Mouse (Mus musculus) G1E (cell line): ENCODE data around the gene St7. TPM values are rescaled to one million over a fixed set of nuclear protein-coding genes. Genes with fewer than 3 reads are reported as not detected.

Source experiments
- ATAC-seq: 2 replicates; pipeline ENCODE4 v1.8.0; 2016; ENCODE audit warnings: mild to moderate bottlenecking; ENCODE audit not compliant: insufficient number of reproducible peaks, poor library complexity, low FRiP score, severe bottlenecking; ENCODE audit errors: extremely low read depth
- DNase-seq: peaks from one replicate; pipeline ENCODE4 v3.0.0; 2012; ENCODE audit warnings: low spot score
- H3K27me3 ChIP-seq: 2 replicates; pipeline ENCODE4 v1.6.1; 2012; ENCODE audit warnings: mild to moderate bottlenecking, low read length, inconsistent platforms; ENCODE audit not compliant: insufficient read depth
- H3K36me3 ChIP-seq: replicated peaks from 2 replicates; pipeline ENCODE3; 2012; ENCODE audit warnings: mild to moderate bottlenecking, inconsistent platforms
- H3K4me1 ChIP-seq: 2 replicates; pipeline ENCODE4 v1.6.1; 2012; ENCODE audit warnings: low read depth, low read length, inconsistent platforms, mixed read lengths; ENCODE audit not compliant: insufficient read depth
- H3K4me3 ChIP-seq: 2 replicates; pipeline ENCODE4 v1.5.1; 2012; ENCODE audit warnings: low read depth, mild to moderate bottlenecking, inconsistent platforms, low read length, moderate library complexity, mixed read lengths
- H3K9me3 ChIP-seq: replicated peaks from 2 replicates; pipeline ENCODE4 v1.6.1; 2012; ENCODE audit warnings: inconsistent platforms
- GATA1 ChIP-seq: IDR thresholded peaks from 2 replicates; pipeline ENCODE4 v1.6.1; 2012; ENCODE audit warnings: borderline replicate concordance, low read length, inconsistent platforms, mixed read lengths
- POLR2AphosphoS5 ChIP-seq: IDR thresholded peaks from 2 replicates; pipeline ENCODE4 v1.6.1; 2012; ENCODE audit warnings: low read depth, low read length, inconsistent platforms; ENCODE audit not compliant: insufficient replicate concordance
- TAL1 ChIP-seq: conservative IDR thresholded peaks from 2 replicates; pipeline ENCODE4 v1.6.1; 2012; ENCODE audit warnings: low read depth, low read length, inconsistent platforms, mixed read lengths
- polyA plus RNA-seq: library from polyadenylated mRNA; stranded (reverse); fragments of >175 nt; gene quantifications from 2 replicates; pipeline ENCODE4 v1.2.3, GENCODE M21; 2012
- total RNA-seq, 2 experiments: library from RNA; stranded (forward) in 1 of 2; stranded (reverse) in 1 of 2; fragments of 200-1000 nt in 1 of 2; fragments of >200 nt in 1 of 2; fragmentation: Nextera tagmentation in 1 of 2; gene quantifications; 2 replicates each; pipeline ENCODE4 v1.2.3; 2014 to 2017

St7 gene
- total and polyA plus RNA-seq, 3 experiments = 4.7 to 155 (median 84.7) TPM

- H3K9me3 ChIP-seq = no peaks in the 10 kb centered on the region
- ATAC-seq (no peak), DNase-seq (no peak)
- H3K4me1 ChIP-seq = no peaks in the 10 kb centered on the region
- H3K36me3 ChIP-seq = no peaks in the 10 kb centered on the region
- peaks cover 20% of the 10 kb centered on the region for H3K27me3 ChIP-seq
- no peak for TF ChIP-seq POLR2AphosphoS5
- no peak for TF ChIP-seq GATA1
- no peak for TF ChIP-seq TAL1
- H3K4me3 ChIP-seq = no peak overlapping the region
Observed at GRCm38 (mm10) chr6:17991625-17992024, 298.9 kb downstream of the St7 start.

Other genes starting within 250 kb of the St7 start
- gene Met, start 229.1 kb upstream of the St7 start, total RNA-seq (2014; fragmentation: Nextera tagmentation) = not detected in 2 replicates
- 0.12 and 0.49 TPM in 2 replicates for gene Met, start 229.1 kb upstream of the St7 start, total RNA-seq (2017)
- gene Met, start 229.1 kb upstream of the St7 start, polyA plus RNA-seq = not detected in 2 replicates
- 193 and 196 TPM in 2 replicates for gene Capza2, start 56.7 kb upstream of the St7 start, total RNA-seq (2014; fragmentation: Nextera tagmentation)
- 290 and 302 TPM in 2 replicates for gene Capza2, start 56.7 kb upstream of the St7 start, total RNA-seq (2017)
- 13.9 and 18.7 TPM in 2 replicates for gene Capza2, start 56.7 kb upstream of the St7 start, polyA plus RNA-seq